Mouse (Mus musculus): Measurements from ENCODE around the gene Capzb.

DNA sequence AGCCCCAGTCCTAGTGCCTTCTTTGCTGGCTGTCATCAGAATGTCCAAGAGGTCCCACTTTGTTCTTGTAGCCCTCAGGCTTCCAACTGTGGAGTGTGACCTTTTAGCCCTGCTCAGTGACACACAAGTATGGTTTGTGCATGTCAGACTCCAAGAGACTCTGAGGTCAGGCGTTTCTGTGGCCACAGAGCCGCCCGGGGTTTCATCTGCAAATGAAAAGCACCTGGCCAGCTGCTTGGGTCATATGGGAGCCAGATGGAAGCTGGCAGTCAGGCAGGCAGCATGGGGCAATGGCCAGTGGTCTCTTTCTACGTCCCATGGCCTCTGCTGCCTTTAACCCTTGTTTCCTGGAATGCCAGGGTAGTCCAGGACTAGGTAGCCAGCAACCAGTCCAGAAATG, 27.0 kb downstream of the Capzb start:
- TF ChIP-seq GATA1 (IDR thresholded peaks at IDR 0.05; ENCODE audit: borderline replicate concordance, low read length) (no peak), FLI1 (IDR thresholded peaks at IDR 0.05; ENCODE audit: low read length) (no peak)
